Comparison of ENCODE assay signal across 24 mouse cellular contexts in genomic region chr13:54008716-54009115, GRCm38 (mm10). TPM values are rescaled to one million over a fixed set of nuclear protein-coding genes. Genes with fewer than 3 reads are reported as not detected.
DNase-seq lines count a peak whose midpoint lies in the region; ATAC-seq and TF ChIP-seq lines count a peak whose summit lies in the region.
"Had no signal": no experiment of that assay in that cellular context is flagged by ENCODE, and none has a peak within 500 bp of the region (broad histone marks: within the 10 kb centered on the region; RNA-seq: fewer than 3 reads in every experiment).

No protein-coding gene starts in this region.

- no peak overlapping the region for H3K4me3 ChIP-seq in forebrain, embryonic 13.5 days
- no peak overlapping the region for H3K4me3 ChIP-seq in forebrain, embryonic 11.5 days (ENCODE audit: low read depth, low read length)
- no peak overlapping the region for H3K4me3 ChIP-seq in midbrain, postnatal 0 days (ENCODE audit: low read depth, low read length)
- H3K4me3 ChIP-seq in midbrain, embryonic 15.5 days: no peak overlapping the region
- no peak overlapping the region for H3K4me3 ChIP-seq in forebrain, embryonic 16.5 days (replicated peaks; ENCODE audit: low read length)
- H3K4me3 ChIP-seq: embryonic facial prominence, embryonic 13.5 days; heart, embryonic 12.5 days; hindbrain, embryonic 10.5 days had no signal

- H3K4me1 ChIP-seq in forebrain, embryonic 13.5 days: no peaks in the 10 kb centered on the region
- no peaks in the 10 kb centered on the region for H3K4me1 ChIP-seq in forebrain, embryonic 11.5 days (replicated peaks; ENCODE audit: control insufficient read depth, insufficient read depth, low read length)
- H3K4me1 ChIP-seq in midbrain, postnatal 0 days (ENCODE audit: insufficient read depth, low read length): no peaks in the 10 kb centered on the region
- no peaks in the 10 kb centered on the region for H3K4me1 ChIP-seq in midbrain, embryonic 15.5 days
- H3K4me1 ChIP-seq in forebrain, embryonic 16.5 days (replicated peaks; ENCODE audit: control insufficient read depth, insufficient read depth, low read length): no peaks in the 10 kb centered on the region; the same call in 1 of the 2 replicates
- H3K4me1 ChIP-seq: embryonic facial prominence, embryonic 13.5 days; heart, embryonic 12.5 days; hindbrain, embryonic 10.5 days had no signal

- no peak for DNase-seq in forebrain, embryonic 11.5 days (ENCODE audit: low spot score)
- peak; percentile 14 for DNase-seq in layer of hippocampus, adult 9-11 months
- DNase-seq in layer of hippocampus, postnatal 14 days (ENCODE audit: low spot score in 2 of 2): no peak
- DNase-seq in midbrain, postnatal 0 days (ENCODE audit: low spot score): peak; percentile 17
- DNase-seq in urinary bladder, postnatal 25 days (ENCODE audit: low spot score): no peak
- DNase-seq: adrenal gland, postnatal 14 days; cerebellum, adult 2 months; cerebellum, postnatal 25 days; gastrocnemius, postnatal 25 days had no signal

- no peak for ATAC-seq in forebrain, embryonic 13.5 days
- no peak for ATAC-seq in forebrain, embryonic 11.5 days (replicated peaks; ENCODE audit: low FRiP score)
- ATAC-seq in midbrain, postnatal 0 days (ENCODE audit: low FRiP score): no peak
- no peak for ATAC-seq in midbrain, embryonic 15.5 days (replicated peaks)
- 0 out of 2 replicates have a peak, but pooled peaks have one; percentile 36 for ATAC-seq in forebrain, embryonic 16.5 days
- ATAC-seq: activated CD4-positive, CD25-positive, alpha-beta regulatory T cell, adult 4 months; inflammation-experienced regulatory T-cells, adult 6 months; intestine, postnatal 0 days; Patski had no signal

- no peaks in the 10 kb centered on the region for H3K27me3 ChIP-seq in forebrain, embryonic 13.5 days
- no peaks in the 10 kb centered on the region for H3K27me3 ChIP-seq in forebrain, embryonic 11.5 days (ENCODE audit: control insufficient read depth, insufficient read depth, low read length)
- H3K27me3 ChIP-seq in midbrain, postnatal 0 days (ENCODE audit: insufficient read depth, low read length): no peaks in the 10 kb centered on the region
- H3K27me3 ChIP-seq in midbrain, embryonic 15.5 days (replicated peaks): no peaks in the 10 kb centered on the region
- H3K27me3 ChIP-seq in forebrain, embryonic 16.5 days (replicated peaks; ENCODE audit: control insufficient read depth, insufficient read depth, low read length): no peaks in the 10 kb centered on the region
- H3K27me3 ChIP-seq: embryonic facial prominence, embryonic 13.5 days; heart, embryonic 12.5 days had no signal

- no peak overlapping the region for H3K4me2 ChIP-seq in forebrain, embryonic 13.5 days
- H3K4me2 ChIP-seq in forebrain, embryonic 11.5 days (ENCODE audit: low read depth, low read length, severe bottlenecking): no peak overlapping the region
- H3K4me2 ChIP-seq in midbrain, postnatal 0 days (ENCODE audit: low read depth, low read length, poor library complexity, severe bottlenecking): no peak overlapping the region
- H3K4me2 ChIP-seq in midbrain, embryonic 15.5 days: no peak overlapping the region
- no peak overlapping the region for H3K4me2 ChIP-seq in forebrain, embryonic 16.5 days (ENCODE audit: low read length)
- H3K4me2 ChIP-seq: embryonic facial prominence, embryonic 13.5 days; heart, embryonic 12.5 days; hindbrain, embryonic 14.5 days had no signal

- no peak overlapping the region for H3K9ac ChIP-seq in forebrain, embryonic 13.5 days
- no peak overlapping the region for H3K9ac ChIP-seq in forebrain, embryonic 11.5 days (ENCODE audit: low read length)
- no peak overlapping the region for H3K9ac ChIP-seq in midbrain, postnatal 0 days (replicated peaks; ENCODE audit: low read length, poor library complexity, severe bottlenecking)
- H3K9ac ChIP-seq in midbrain, embryonic 15.5 days: no peak overlapping the region
- H3K9ac ChIP-seq in forebrain, embryonic 16.5 days (replicated peaks; ENCODE audit: low read depth, low read length): no peak overlapping the region
- H3K9ac ChIP-seq: embryonic facial prominence, embryonic 13.5 days; heart, embryonic 12.5 days; hindbrain, embryonic 14.5 days had no signal

- H3K27ac ChIP-seq in forebrain, embryonic 13.5 days: peak overlapping the region; percentile 4
- H3K27ac ChIP-seq in forebrain, embryonic 11.5 days (ENCODE audit: low read depth, low read length): no peak overlapping the region
- H3K27ac ChIP-seq in midbrain, postnatal 0 days (ENCODE audit: low read depth, low read length): no peak overlapping the region
- H3K27ac ChIP-seq in midbrain, embryonic 15.5 days: no peak overlapping the region
- H3K27ac ChIP-seq in forebrain, embryonic 16.5 days (ENCODE audit: low read length): 0 out of 2 replicates have a peak overlapping the region, but pooled peaks have one; percentile 33
- H3K27ac ChIP-seq: embryonic facial prominence, embryonic 13.5 days; hindbrain, embryonic 10.5 days; hindbrain, embryonic 14.5 days had no signal

- H3K36me3 ChIP-seq in forebrain, embryonic 13.5 days (ENCODE audit: poor library complexity, severe bottlenecking): no peaks in the 10 kb centered on the region
- H3K36me3 ChIP-seq in forebrain, embryonic 11.5 days (ENCODE audit: control insufficient read depth, insufficient read depth, low read length): no peaks in the 10 kb centered on the region
- H3K36me3 ChIP-seq in midbrain, postnatal 0 days (ENCODE audit: insufficient read depth, low read length): no peaks in the 10 kb centered on the region
- no peaks in the 10 kb centered on the region for H3K36me3 ChIP-seq in midbrain, embryonic 15.5 days (replicated peaks)
- H3K36me3 ChIP-seq in forebrain, embryonic 16.5 days (ENCODE audit: control insufficient read depth, insufficient read depth): no peaks in the 10 kb centered on the region
- H3K36me3 ChIP-seq: embryonic facial prominence, embryonic 13.5 days; heart, embryonic 12.5 days; hindbrain, embryonic 10.5 days had no signal

- H3K9me3 ChIP-seq in forebrain, embryonic 13.5 days (replicated peaks): no peaks in the 10 kb centered on the region
- H3K9me3 ChIP-seq in forebrain, embryonic 11.5 days (ENCODE audit: control insufficient read depth, low read length): no peaks in the 10 kb centered on the region
- H3K9me3 ChIP-seq in midbrain, postnatal 0 days (ENCODE audit: low read length): no peaks in the 10 kb centered on the region
- no peaks in the 10 kb centered on the region for H3K9me3 ChIP-seq in midbrain, embryonic 15.5 days
- H3K9me3 ChIP-seq in forebrain, embryonic 16.5 days (ENCODE audit: control insufficient read depth, low read length): no peaks in the 10 kb centered on the region
- H3K9me3 ChIP-seq: embryonic facial prominence, embryonic 13.5 days; heart, embryonic 12.5 days; hindbrain, embryonic 10.5 days had no signal

- WGBS in forebrain, embryonic 13.5 days: 89% methylated on average over 4 of the region's 4 CpGs
- 94% methylated on average over 4 of the region's 4 CpGs for WGBS in forebrain, embryonic 11.5 days
- 83% methylated on average over 4 of the region's 4 CpGs for WGBS in midbrain, postnatal 0 days
- 92% methylated on average over 4 of the region's 4 CpGs for WGBS in midbrain, embryonic 15.5 days
- 76% methylated on average over 4 of the region's 4 CpGs for WGBS in forebrain, embryonic 16.5 days

- no peak for TF ChIP-seq CTCF in midbrain, postnatal 0 days (IDR thresholded peaks at IDR 0.05)

RNA-seq across cellular contexts. Expression of gene Drd1, which starts 46.8 kb away (rescaled TPM):
- polyA plus RNA-seq in forebrain, embryonic 13.5 days (2015; fragmentation: Nextera tagmentation; extraction: Ambion mirVana): 3.4 and 4.1 TPM in 2 replicates
- polyA plus RNA-seq in forebrain, embryonic 11.5 days (2014; fragmentation: Nextera tagmentation; extraction: Ambion mirVana): 0.15 and 0.19 TPM in 2 replicates
- 1 to 10 TPM; 2.4 to 2.9 TPM for total RNA-seq in layer of hippocampus, postnatal 14 days (2021)
- 2.1 and 3.4 TPM in 2 replicates for total RNA-seq in midbrain, postnatal 0 days (2014; rRNA removed)
- polyA plus RNA-seq in midbrain, postnatal 0 days (2015; fragmentation: Nextera tagmentation; extraction: Ambion mirVana): 1.9 and 2.4 TPM in 2 replicates
- polyA plus RNA-seq in midbrain, embryonic 15.5 days (2015; fragmentation: Nextera tagmentation; extraction: Ambion mirVana): 3.0 and 3.3 TPM in 2 replicates
- polyA plus RNA-seq in forebrain, embryonic 16.5 days (2015; fragmentation: Nextera tagmentation; extraction: Ambion mirVana): 15.0 and 16.8 TPM in 2 replicates
- total RNA-seq: adrenal gland, adult 18-20 months; CH12.LX; granulocyte monocyte progenitor cell, adult 5-6 weeks had no signal
- polyA plus RNA-seq: activated CD4-positive, CD25-positive, alpha-beta regulatory T cell, adult 4 months; heart, embryonic 12.5 days; heart, embryonic 16.5 days had no signal

Comparison
In these comparisons a context has a peak if more than half of its experiments do, and no peak if none do; other contexts are left out.
1. H3K27ac ChIP-seq: peak in forebrain, embryonic 13.5 days (single experiment) and forebrain, embryonic 16.5 days (single experiment); none in forebrain, embryonic 11.5 days (single experiment), midbrain, postnatal 0 days (single experiment) and midbrain, embryonic 15.5 days (single experiment).
2. DNase-seq: peak in layer of hippocampus, adult 9-11 months (single experiment) and midbrain, postnatal 0 days (single experiment); none in forebrain, embryonic 11.5 days (single experiment), layer of hippocampus, postnatal 14 days (0 of 2) and urinary bladder, postnatal 25 days (single experiment).